Mouse (Mus musculus) liver, adult 2 months (tissue): ENCODE measurements around the gene Hpn.

Experiments
- CTCF ChIP-seq: fragments of 200-500 bp; IDR thresholded peaks from 2 replicates; pipeline ENCODE4 v1.5.1; 2011; ENCODE audit warnings: low read depth, low read length, control low read depth
- POLR2A ChIP-seq: fragments of 200-500 bp; IDR thresholded peaks from 2 replicates; pipeline ENCODE4 v1.6.1; 2011; ENCODE audit warnings: low read length, control low read depth; ENCODE audit not compliant: insufficient read depth; ENCODE audit errors: extremely low read depth

DNA sequence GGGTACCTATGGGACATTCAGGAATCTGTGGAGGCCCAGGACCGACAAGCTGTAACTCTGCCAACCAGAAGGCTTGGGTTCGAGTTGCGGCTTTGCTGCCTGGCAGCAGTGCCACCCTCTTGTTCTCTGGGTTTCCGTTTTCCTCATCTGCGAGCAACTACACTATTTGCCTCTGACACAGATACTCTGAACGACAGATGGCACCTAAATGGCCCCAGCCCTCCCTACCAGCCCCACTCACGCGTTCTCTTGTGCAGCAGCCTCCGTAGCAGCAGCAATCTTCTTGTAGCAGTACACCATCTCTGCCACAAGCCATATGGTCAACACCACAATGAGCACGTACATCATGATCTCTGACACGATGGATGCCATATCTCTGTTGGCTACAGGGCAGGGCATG, 2.4 kb upstream of the Hpn start:
- no peak for TF ChIP-seq CTCF
- TF ChIP-seq POLR2A: no peak
